Mouse (Mus musculus): ENCODE measurements around the gene Zeb2.

DNA sequence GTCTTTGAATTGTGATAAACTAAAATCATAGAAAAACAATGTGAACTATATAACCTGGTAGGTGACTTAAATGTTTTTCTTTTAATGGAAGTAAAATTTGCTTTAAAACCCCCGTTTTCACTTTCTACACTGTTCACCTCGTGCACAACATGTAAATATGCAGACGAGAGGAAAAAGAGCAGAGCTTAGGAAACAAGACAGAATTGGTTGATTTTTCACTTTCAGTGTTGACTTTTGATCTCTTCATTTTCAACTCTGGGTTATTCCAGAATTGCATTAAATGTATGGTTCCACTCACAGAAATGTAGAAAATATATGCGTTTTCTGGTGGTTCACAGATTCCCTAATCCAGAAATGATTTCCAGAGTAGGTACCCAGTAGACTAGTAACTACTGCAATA lies 57.6 kb downstream of the Zeb2 start:
- TF ChIP-seq POLR2A (IDR thresholded peaks at IDR 0.05; ENCODE audit: borderline replicate concordance, control insufficient read depth, low read depth, low read length), result no peak
- TF ChIP-seq CTCF (IDR thresholded peaks at IDR 0.05; ENCODE audit: control insufficient read depth, insufficient read depth, low read length), result no peak
